Mouse (Mus musculus) gastrocnemius, adult 2 months (tissue): ENCODE results near the gene Ppp1cc. TPM values are rescaled to one million over a fixed set of nuclear protein-coding genes. Genes with fewer than 3 reads are reported as not detected.
A peak's percentile ranks its signal among the peaks of the same experiment; 100 is the strongest.
"Not testable (repeated sequence)": the region's sequence is repeated elsewhere in the genome, so short reads cannot be mapped to it uniquely, and the experiment has no call there.

Source experiments
- DNase-seq: peaks from one replicate; pipeline ENCODE4 v3.0.0; 2022
- H3K27ac ChIP-seq: fragments of 200-600 bp; 2 replicates; pipeline ENCODE4 v1.8.1; 2022; ENCODE audit warnings: mild to moderate bottlenecking
- H3K4me3 ChIP-seq: fragments of 200-600 bp; 2 replicates; pipeline ENCODE4 v1.8.1; 2022; ENCODE audit warnings: mild to moderate bottlenecking, moderate library complexity
- CTCF ChIP-seq: fragments of 200-600 bp; IDR thresholded peaks from 2 replicates; pipeline ENCODE4 v1.8.1; 2022; ENCODE audit warnings: antibody characterized with exemption, mild to moderate bottlenecking, moderate library complexity
- intact Hi-C: fragments of 180-260 bp; cut with DNase I; formaldehyde crosslinking; loops from one replicate; pipeline ENCODE4 v1.15.1; 2025
- total RNA-seq, 2 experiments: library from RNA; stranded (reverse); gene quantifications; 2 replicates each; pipeline ENCODE4 v1.2.3; 2021

The Ppp1cc gene
- total RNA-seq, 2 experiments from 2014 or later = 154 to 155 TPM

GRCm38 (mm10) chr5:122130341-122130998 lies 27.6 kb upstream of the Ppp1cc start:
- TF ChIP-seq CTCF = no peak
- intact Hi-C loops = loop anchor here (5.0 kb wide), 3 partner anchors 132 to 262 kb away; partner anchors contain the start of genes Arpc3, Rad9b, Tctn1 and Vps29
- Histone ChIP-seq H3K4me3 (no peak overlapping the region), H3K27ac (no peak overlapping the region)
- peak; percentile 11 for DNase-seq

- peak; percentile 92 for DNase-seq
- peak overlapping the region; percentile 68 for H3K4me3 ChIP-seq
- peak; percentile 95; the same call in 1 of the 2 replicates for TF ChIP-seq CTCF
- intact Hi-C loops = loop anchor here (1.0 to 5.0 kb wide), 4 partner anchors 45 to 261 kb away; partner anchors contain the start of genes Arpc3, Rad9b, Tctn1 and Vps29
- peak overlapping the region; percentile 64 for H3K27ac ChIP-seq
These were observed 26.7 kb upstream of the Ppp1cc start for GRCm38 (mm10) chr5:122131076-122132051.

- TF ChIP-seq CTCF = no peak
- intact Hi-C loops = loop anchor here (5.0 kb wide), 3 partner anchors 130 to 260 kb away; partner anchors contain the start of genes Arpc3, Rad9b, Tctn1 and Vps29
- peak; percentile 12 for DNase-seq
- H3K27ac ChIP-seq = peak overlapping the region; percentile 64
- peak overlapping the region; percentile 68 for H3K4me3 ChIP-seq
These were observed 25.7 kb upstream of the Ppp1cc start for GRCm38 (mm10) chr5:122132167-122133049.

- Histone ChIP-seq H3K27ac (no peak overlapping the region), H3K4me3 (no peak overlapping the region)
- no peak for DNase-seq
- TF ChIP-seq CTCF = no peak
- intact Hi-C loops = loop anchor here (5.0 kb wide), 3 partner anchors 129 to 259 kb away; partner anchors contain the start of genes Arpc3, Rad9b, Tctn1 and Vps29
These were observed 25.1 kb upstream of the Ppp1cc start for GRCm38 (mm10) chr5:122133050-122133389.

- intact Hi-C loops = loop anchor here (5.0 kb wide), 3 partner anchors 128 to 258 kb away; partner anchors contain the start of genes Arpc3, Rad9b, Tctn1 and Vps29
- peak; percentile 13 for DNase-seq
- no peak for TF ChIP-seq CTCF
- no peak overlapping the region for H3K27ac ChIP-seq
- H3K4me3 ChIP-seq = no peak overlapping the region
These were observed 23.4 kb upstream of the Ppp1cc start for GRCm38 (mm10) chr5:122134395-122135289.

- no peak overlapping the region for H3K4me3 ChIP-seq
- no peak overlapping the region for H3K27ac ChIP-seq
- intact Hi-C loops = no loop called here
- TF ChIP-seq CTCF = no peak
- DNase-seq = peak; percentile 11
These were observed 22.7 kb upstream of the Ppp1cc start for GRCm38 (mm10) chr5:122135290-122135882.

- H3K27ac ChIP-seq = peak overlapping the region; percentile 41
- intact Hi-C loops = no loop called here
- peak; percentile 65 for DNase-seq
- H3K4me3 ChIP-seq = no peak overlapping the region
- TF ChIP-seq CTCF = no peak
These were observed 21.3 kb upstream of the Ppp1cc start for GRCm38 (mm10) chr5:122136508-122137408.

GRCm38 (mm10) chr5:122138856-122139255 lies 19.2 kb upstream of the Ppp1cc start:
- TF ChIP-seq CTCF = no peak
- peak; percentile 13 for DNase-seq
- Histone ChIP-seq H3K4me3 (no peak overlapping the region), H3K27ac (no peak overlapping the region)
- intact Hi-C loops = no loop called here

- DNase-seq, H3K4me3 ChIP-seq, intact Hi-C loops, H3K27ac ChIP-seq: not testable (repeated sequence)
These were observed 18.3 kb upstream of the Ppp1cc start for GRCm38 (mm10) chr5:122139771-122140170.

GRCm38 (mm10) chr5:122140723-122141122 lies 17.4 kb upstream of the Ppp1cc start, which contains the start of gene Ccdc63:
Gene Ccdc63 (minus strand): TSS chr5:122140823.
- DNase-seq = no peak
- intact Hi-C loops = no loop called here
- Histone ChIP-seq H3K27ac (no peak within 1 kb of the TSS), H3K4me3 (no peak within 1 kb of the TSS)
- no peak for TF ChIP-seq CTCF
